Mouse (Mus musculus) CH12.LX (cell line): ENCODE data around the gene Duoxa2. TPM values are rescaled to one million over a fixed set of nuclear protein-coding genes. Genes with fewer than 3 reads are reported as not detected.

ENCODE experiments used
- DNase-seq: peaks from one replicate; pipeline ENCODE4 v3.0.0-alpha.2; 2013; ENCODE audit errors: extremely low read depth
- H3K27ac ChIP-seq: 2 replicates; pipeline ENCODE4 v1.5.1; 2012; ENCODE audit warnings: low read depth, mild to moderate bottlenecking, control low read depth, moderate library complexity; ENCODE audit not compliant: insufficient read depth
- H3K27me3 ChIP-seq: replicated peaks from 2 replicates; pipeline ENCODE3; 2012; ENCODE audit warnings: inconsistent platforms
- H3K36me3 ChIP-seq, 2 experiments: replicated peaks in 1 of 2; 2 replicates each; pipeline versions ENCODE3 to v1.6.1; 2012; ENCODE audit warnings: inconsistent platforms in 1 of 2, low read length in 1 of 2, mild to moderate bottlenecking in 1 of 2, mixed read lengths in 1 of 2, moderate library complexity in 1 of 2; ENCODE audit not compliant: control insufficient read depth in 1 of 2, insufficient read depth in 1 of 2
- H3K4me1 ChIP-seq, 2 experiments: 2 replicates each; pipeline ENCODE4 v1.6.1; 2012; ENCODE audit warnings: inconsistent platforms in 1 of 2, moderate library complexity in 1 of 2; ENCODE audit not compliant: insufficient read depth in 2 of 2, control insufficient read depth in 1 of 2
- H3K4me2 ChIP-seq: 2 replicates; pipeline ENCODE4 v1.6.1; 2012; ENCODE audit warnings: low read depth, mild to moderate bottlenecking, control low read depth; ENCODE audit not compliant: poor library complexity, insufficient read depth, severe bottlenecking
- H3K4me3 ChIP-seq, 3 experiments: fragments of 150-350 bp in 1 of 3; sonication (generic) in 1 of 3; replicated peaks in 1 of 3; 2 replicates each; pipeline versions ENCODE3 to v1.5.1; 2011 to 2012; ENCODE audit warnings: low read depth in 2 of 3, low read length in 2 of 3, mild to moderate bottlenecking in 2 of 3, moderate library complexity in 2 of 3, control low read depth in 1 of 3, improper control_type of control experiment in 1 of 3, inconsistent platforms in 1 of 3, mixed read lengths in 1 of 3; ENCODE audit not compliant: poor library complexity in 1 of 3
- H3K79me2 ChIP-seq: replicated peaks from 2 replicates; pipeline ENCODE4 v1.6.1; 2012; ENCODE audit warnings: mild to moderate bottlenecking, moderate library complexity; ENCODE audit not compliant: control insufficient read depth, poor library complexity, insufficient read depth, severe bottlenecking; ENCODE audit errors: extremely low read depth
- H3K9ac ChIP-seq: 2 replicates; pipeline ENCODE4 v1.6.1; 2012; ENCODE audit warnings: low read depth, mild to moderate bottlenecking, control low read depth, moderate library complexity; ENCODE audit not compliant: insufficient read depth
- H3K9me3 ChIP-seq: replicated peaks from 2 replicates; pipeline ENCODE3; 2012; ENCODE audit warnings: low read length, inconsistent platforms, mixed read lengths
- CHD1 ChIP-seq: IDR thresholded peaks from 2 replicates; pipeline ENCODE4 v1.6.1; 2012; ENCODE audit warnings: low read depth, low read length, improper control_type of control experiment, inconsistent platforms
- ELF1 ChIP-seq: IDR thresholded peaks from 2 replicates; pipeline ENCODE4 v1.6.1; 2014; ENCODE audit warnings: low read depth, mild to moderate bottlenecking, inconsistent platforms, low read length, improper control_type of control experiment
- KAT2A ChIP-seq: IDR thresholded peaks from 2 replicates; pipeline ENCODE4 v1.6.1; 2012; ENCODE audit warnings: low read length, improper control_type of control experiment, inconsistent platforms; ENCODE audit not compliant: insufficient replicate concordance
- MYC ChIP-seq: IDR thresholded peaks from 2 replicates; pipeline ENCODE4 v1.6.1; 2011; ENCODE audit warnings: low read depth, mild to moderate bottlenecking, improper control_type of control experiment, low read length
- NRF1 ChIP-seq: IDR thresholded peaks from 2 replicates; pipeline ENCODE4 v1.6.1; 2014; ENCODE audit warnings: low read depth, mild to moderate bottlenecking, inconsistent platforms, low read length, improper control_type of control experiment, moderate library complexity
- PAX5 ChIP-seq: IDR thresholded peaks from 2 replicates; pipeline ENCODE4 v1.6.1; 2012; ENCODE audit warnings: low read length, inconsistent platforms, mixed read lengths
- POLR2AphosphoS2 ChIP-seq: IDR thresholded peaks from 2 replicates; pipeline ENCODE4 v1.6.1; 2011; ENCODE audit warnings: low read depth, low read length, improper control_type of control experiment
- RAD21 ChIP-seq: IDR thresholded peaks from 2 replicates; pipeline ENCODE4 v1.6.1; 2011; ENCODE audit warnings: low read depth, mild to moderate bottlenecking, low read length, improper control_type of control experiment, moderate library complexity
- SIN3A ChIP-seq: IDR thresholded peaks from 2 replicates; pipeline ENCODE4 v1.6.1; 2012; ENCODE audit warnings: low read length, improper control_type of control experiment, inconsistent platforms
- UBTF ChIP-seq: IDR thresholded peaks from 2 replicates; pipeline ENCODE4 v1.6.1; 2012; ENCODE audit warnings: low read depth, mild to moderate bottlenecking, inconsistent platforms, low read length, improper control_type of control experiment, moderate library complexity
- ZKSCAN1 ChIP-seq: IDR thresholded peaks from 2 replicates; pipeline ENCODE4 v1.6.1; 2012; ENCODE audit warnings: low read depth, inconsistent platforms, low read length, improper control_type of control experiment, borderline replicate concordance
- ZMIZ1 ChIP-seq: IDR thresholded peaks from 2 replicates; pipeline ENCODE4 v1.6.1; 2012; ENCODE audit warnings: low read depth, mild to moderate bottlenecking, inconsistent platforms, low read length, improper control_type of control experiment
- dilution Hi-C: fragments of 300-500 bp; cut with MboI; formaldehyde crosslinking; loops from 2 replicates; pipeline ENCODE4 v1.14.3; 2020; ENCODE audit warnings: low sequenced_read_pairs; ENCODE audit not compliant: extremely low pct_unique_long_range_greater_than_20kb, extremely low pct_ligation_motif_present
- in situ Hi-C: fragments of 300-500 bp; cut with MboI; formaldehyde crosslinking; loops from 3 replicates; pipeline ENCODE4 v1.14.3; 2019; ENCODE audit warnings: low sequenced_read_pairs, low pct_ligation_motif_present, low pct_unique_long_range_greater_than_20kb, mixed read lengths
- polyA plus RNA-seq: library from polyadenylated mRNA; unstranded; fragments of >175 nt; gene quantifications from 2 replicates; pipeline ENCODE4 v1.2.1, GENCODE M21; 2012; ENCODE audit warnings: low read depth; ENCODE audit not compliant: insufficient read length
- total RNA-seq, 2 experiments: library from RNA; depleted of rRNA; stranded (reverse); fragments of 300-350 nt in 1 of 2; fragments of >200 nt in 1 of 2; gene quantifications; 2 replicates each; pipeline ENCODE4 v1.2.3; 2012 to 2014

Duoxa2 gene
- total and polyA plus RNA-seq, 3 experiments, result not detected

- TF ChIP-seq NRF1 (no peak), MYC (no peak), SIN3A (no peak), RAD21 (no peak), POLR2AphosphoS2 (no peak)
- H3K27me3 ChIP-seq, result peaks cover 11% of the 10 kb centered on the region
- no peak overlapping the region for H3K27ac ChIP-seq
- dilution Hi-C loops (no loop called here), in situ Hi-C loops (no loop called here)
- H3K4me2 ChIP-seq, result no peak overlapping the region
- H3K9ac ChIP-seq, result no peak overlapping the region
- H3K4me1 ChIP-seq, result peaks cover 8 to 23% of the 10 kb centered on the region in 2 experiments
- no peaks in the 10 kb centered on the region for H3K36me3 ChIP-seq
- H3K4me3 ChIP-seq, result no peak overlapping the region
- H3K79me2 ChIP-seq, result no peaks in the 10 kb centered on the region
- no peaks in the 10 kb centered on the region for H3K9me3 ChIP-seq
- no peak for DNase-seq
Measured at GRCm38 (mm10) chr2:122351156-122351930, 52.6 kb downstream of the Duoxa2 start.

GRCm38 (mm10) chr2:122351931-122352329, 53.2 kb downstream of the Duoxa2 start:
- Histone ChIP-seq H3K4me3 (no peak overlapping the region), H3K4me1 (peaks cover 8 to 23% of the 10 kb centered on the region in 2 experiments), H3K4me2 (no peak overlapping the region), H3K9ac (no peak overlapping the region), H3K79me2 (no peaks in the 10 kb centered on the region), H3K27ac (no peak overlapping the region), H3K36me3 (no peaks in the 10 kb centered on the region), H3K9me3 (no peaks in the 10 kb centered on the region), H3K27me3 (peaks cover 9% of the 10 kb centered on the region)
- DNase-seq, result no peak
- no peak for TF ChIP-seq POLR2AphosphoS2
- no peak for TF ChIP-seq PAX5
- TF ChIP-seq CHD1, result no peak
- no peak for TF ChIP-seq KAT2A
- TF ChIP-seq ELF1, result no peak
- no peak for TF ChIP-seq ZKSCAN1
- TF ChIP-seq UBTF, result no peak
- no peak for TF ChIP-seq ZMIZ1
- in situ Hi-C loops (no loop called here), dilution Hi-C loops (no loop called here)

Other genes with a start within 250 kb of the Duoxa2 start
- gene Spg11, start 180.5 kb upstream of the Duoxa2 start, total RNA-seq (2012; rRNA removed), result 9.7 and 11.4 TPM in 2 replicates
- 6.0 and 7.5 TPM in 2 replicates for gene Spg11, start 180.5 kb upstream of the Duoxa2 start, total RNA-seq (2014; rRNA removed)
- gene Spg11, start 180.5 kb upstream of the Duoxa2 start, polyA plus RNA-seq, result 9.6 and 10.7 TPM in 2 replicates
- 1,479 and 1,509 TPM in 2 replicates for gene B2m, start 151.2 kb upstream of the Duoxa2 start, total RNA-seq (2012; rRNA removed)
- gene B2m, start 151.2 kb upstream of the Duoxa2 start, total RNA-seq (2014; rRNA removed), result 1,782 and 1,954 TPM in 2 replicates
- gene B2m, start 151.2 kb upstream of the Duoxa2 start, polyA plus RNA-seq, result 1,919 and 2,234 TPM in 2 replicates
- 0.08 and 0.13 TPM in 2 replicates for gene Trim69, start 138.2 kb upstream of the Duoxa2 start, total RNA-seq (2012; rRNA removed)
- gene Trim69, start 138.2 kb upstream of the Duoxa2 start, total RNA-seq (2014; rRNA removed), result 0.24 and 0.26 TPM in 2 replicates
- gene Trim69, start 138.2 kb upstream of the Duoxa2 start, polyA plus RNA-seq, result 0.13 and 0.41 TPM in 2 replicates
- not detected in 2 replicates for gene Patl2, start 112.7 kb upstream of the Duoxa2 start, total RNA-seq (2012; rRNA removed)
- not detected in 2 replicates for gene Patl2, start 112.7 kb upstream of the Duoxa2 start, total RNA-seq (2014; rRNA removed)
- gene Patl2, start 112.7 kb upstream of the Duoxa2 start, polyA plus RNA-seq, result not detected in 2 replicates
- not detected in 2 replicates for gene Terb2, start 112.6 kb upstream of the Duoxa2 start, total RNA-seq (2012; rRNA removed)
- not detected in 2 replicates for gene Terb2, start 112.6 kb upstream of the Duoxa2 start, total RNA-seq (2014; rRNA removed)
- not detected in 2 replicates for gene Terb2, start 112.6 kb upstream of the Duoxa2 start, polyA plus RNA-seq
- gene Sord, start 64.2 kb upstream of the Duoxa2 start, total RNA-seq (2012; rRNA removed), result 14.9 and 20.3 TPM in 2 replicates
- 18.2 and 19.2 TPM in 2 replicates for gene Sord, start 64.2 kb upstream of the Duoxa2 start, total RNA-seq (2014; rRNA removed)
- gene Sord, start 64.2 kb upstream of the Duoxa2 start, polyA plus RNA-seq, result 29.2 and 29.9 TPM in 2 replicates
- gene Duox2, start 451 bp upstream of the Duoxa2 start, total RNA-seq (2012; rRNA removed), result not detected in 2 replicates
- gene Duox2, start 451 bp upstream of the Duoxa2 start, total RNA-seq (2014; rRNA removed), result not detected in 2 replicates
- gene Duox2, start 451 bp upstream of the Duoxa2 start, polyA plus RNA-seq, result not detected in 2 replicates
- not detected in 2 replicates for gene Duoxa1, start 14.8 kb downstream of the Duoxa2 start, total RNA-seq (2012; rRNA removed)
- not detected in 2 replicates for gene Duoxa1, start 14.8 kb downstream of the Duoxa2 start, total RNA-seq (2014; rRNA removed)
- not detected in 2 replicates for gene Duoxa1, start 14.8 kb downstream of the Duoxa2 start, polyA plus RNA-seq
- gene Duox1, start 16.8 kb downstream of the Duoxa2 start, total RNA-seq (2012; rRNA removed), result not detected in 2 replicates
- not detected in 2 replicates for gene Duox1, start 16.8 kb downstream of the Duoxa2 start, total RNA-seq (2014; rRNA removed)
- gene Duox1, start 16.8 kb downstream of the Duoxa2 start, polyA plus RNA-seq, result not detected in 2 replicates
- 2.1 and 2.7 TPM in 2 replicates for gene Shf, start 70.3 kb downstream of the Duoxa2 start, total RNA-seq (2012; rRNA removed)
- gene Shf, start 70.3 kb downstream of the Duoxa2 start, total RNA-seq (2014; rRNA removed), result 0.49 and 1.2 TPM in 2 replicates
- 2.0 and 2.1 TPM in 2 replicates for gene Shf, start 70.3 kb downstream of the Duoxa2 start, polyA plus RNA-seq
- 15.9 and 16.3 TPM in 2 replicates for gene Slc28a2, start 127.6 kb downstream of the Duoxa2 start, total RNA-seq (2012; rRNA removed)
- gene Slc28a2, start 127.6 kb downstream of the Duoxa2 start, total RNA-seq (2014; rRNA removed), result 30.3 and 32.0 TPM in 2 replicates
- gene Slc28a2, start 127.6 kb downstream of the Duoxa2 start, polyA plus RNA-seq, result 28.3 and 31.4 TPM in 2 replicates
- gene Gm14085, start 186.0 kb downstream of the Duoxa2 start, total RNA-seq (2012; rRNA removed), result not detected in 2 replicates
- gene Gm14085, start 186.0 kb downstream of the Duoxa2 start, total RNA-seq (2014; rRNA removed), result 0.05 TPM in 1 of 2 replicates, not detected in the other
- 0.24 and 0.25 TPM in 2 replicates for gene Gm14085, start 186.0 kb downstream of the Duoxa2 start, polyA plus RNA-seq